ENCODE assay signal across 14 mouse cellular contexts in the genomic region with DNA sequence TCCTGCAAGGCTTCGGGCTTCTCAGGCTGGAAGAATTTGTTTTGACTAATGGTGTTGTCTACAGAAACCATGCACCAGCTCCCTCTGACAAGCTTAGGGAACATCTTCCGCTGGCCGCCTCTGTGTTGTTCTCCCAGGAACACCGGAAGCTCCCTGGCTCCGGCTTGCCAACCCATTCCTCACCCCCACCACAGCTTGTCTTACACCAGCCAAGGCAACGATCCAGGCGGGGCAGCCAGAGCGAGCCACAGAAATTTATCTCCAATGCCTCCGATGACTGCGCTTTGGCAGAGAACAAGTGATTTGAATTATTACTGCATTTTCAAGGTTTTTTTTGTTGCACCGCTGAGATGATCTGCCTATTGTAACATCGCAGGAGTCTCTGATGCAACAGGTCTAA.
DNase-seq lines count a peak whose midpoint lies in the region; ATAC-seq lines count a peak whose summit lies in the region.
"Had no signal": no experiment of that assay in that cellular context is flagged by ENCODE, and none has a peak within 500 bp of the region (broad histone marks: within the 10 kb centered on the region; RNA-seq: fewer than 3 reads in every experiment).

No protein-coding gene starts in this region.

- no peaks in the 10 kb centered on the region for H3K9me3 ChIP-seq in neural tube, embryonic 13.5 days
- H3K9me3 ChIP-seq: heart, embryonic 15.5 days had no signal

- H3K9ac ChIP-seq in neural tube, embryonic 13.5 days: no peak overlapping the region
- H3K9ac ChIP-seq: heart, embryonic 15.5 days; liver, embryonic 14.5 days had no signal

- H3K27me3 ChIP-seq in neural tube, embryonic 13.5 days: no peaks in the 10 kb centered on the region

- H3K4me1 ChIP-seq in neural tube, embryonic 13.5 days (replicated peaks): peaks cover 21% of the 10 kb centered on the region

- H3K36me3 ChIP-seq in neural tube, embryonic 13.5 days: no peaks in the 10 kb centered on the region
- H3K36me3 ChIP-seq: heart, embryonic 15.5 days had no signal

- no peak overlapping the region for H3K4me3 ChIP-seq in neural tube, embryonic 13.5 days
- H3K4me3 ChIP-seq: erythroblast, embryonic 14.5 days; heart, embryonic 15.5 days had no signal

- H3K27ac ChIP-seq in neural tube, embryonic 13.5 days (replicated peaks): peak overlapping the region; percentile 46; the same call in 1 of the 2 replicates
- H3K27ac ChIP-seq: heart, embryonic 15.5 days; liver, embryonic 14.5 days had no signal

- no peak overlapping the region for H3K4me2 ChIP-seq in neural tube, embryonic 13.5 days
- H3K4me2 ChIP-seq: heart, embryonic 15.5 days had no signal

- ATAC-seq in neural tube, embryonic 13.5 days (ENCODE audit: low read depth): no peak
- no peak for ATAC-seq in erythroblast, adult 5-6 weeks (replicated peaks; ENCODE audit: low FRiP score, poor library complexity, severe bottlenecking)

- 73% methylated on average over 12 of the region's 12 CpGs for WGBS in neural tube, embryonic 13.5 days

- intact Hi-C loops in gastrocnemius, postnatal 36 days (cut with DNase I): no loop called here

- DNase-seq in gastrocnemius, adult 18-20 months (ENCODE audit: low spot score): peak; percentile 36
- no peak for DNase-seq in gastrocnemius, postnatal 36 days
- DNase-seq in neural tube, embryonic 10.5 days (ENCODE audit: extremely low spot score, low spot score): no peak
- DNase-seq in kidney, postnatal 14 days: peak; percentile 47
- DNase-seq in testis, postnatal 14 days (ENCODE audit: low spot score): peak; percentile 13
- DNase-seq in thymus, postnatal 10 days (ENCODE audit: low spot score in 2 of 2): no peak
- DNase-seq: B cell, adult 2 months; cerebellum, adult 2 months; layer of hippocampus, adult 9-11 months had no signal

Comparison
In these comparisons a context has a peak if more than half of its experiments do, and no peak if none do; other contexts are left out.
1. DNase-seq: peak in gastrocnemius, adult 18-20 months (single experiment), kidney, postnatal 14 days (single experiment) and testis, postnatal 14 days (single experiment); none in gastrocnemius, postnatal 36 days (0 of 2), neural tube, embryonic 10.5 days (single experiment) and thymus, postnatal 10 days (0 of 2).